Mouse (Mus musculus) lung, adult 2 months (tissue): ENCODE results near the gene Mgat4a. TPM values are rescaled to one million over a fixed set of nuclear protein-coding genes. Genes with fewer than 3 reads are reported as not detected.

Experiments
- DNase-seq: peaks from one replicate; pipeline ENCODE4 v3.0.0; 2022
- H3K4me1 ChIP-seq: fragments of 200-500 bp; 2 replicates; pipeline ENCODE4 v1.6.1; 2011; ENCODE audit warnings: low read length; ENCODE audit not compliant: control insufficient read depth, insufficient read depth
- H3K4me3 ChIP-seq: fragments of 200-500 bp; replicated peaks from 2 replicates; pipeline ENCODE3; 2011; ENCODE audit warnings: low read depth, mild to moderate bottlenecking, control low read depth, low read length; ENCODE audit errors: extremely low read depth
- CTCF ChIP-seq: fragments of 200-500 bp; IDR thresholded peaks from 2 replicates; pipeline ENCODE4 v1.5.1; 2011; ENCODE audit warnings: mild to moderate bottlenecking, low read length, control low read depth; ENCODE audit not compliant: insufficient read depth
- POLR2A ChIP-seq: fragments of 200-500 bp; IDR thresholded peaks from 2 replicates; pipeline ENCODE4 v1.6.1; 2011; ENCODE audit warnings: low read depth, mild to moderate bottlenecking, control low read depth, low read length, borderline replicate concordance; ENCODE audit errors: extremely low read depth
- WGBS: fragments of 180-500 bp; shearing (Covaris S2); methylation state at CpG from one replicate; pipeline ENCODE4 v1.1.7; 2018; 5-methylcytosine and 5-hydroxymethylcytosine counted together
- polyA plus RNA-seq: library from polyadenylated mRNA; depleted of rRNA; stranded (reverse); fragments of >200 nt; gene quantifications from 2 replicates; pipeline ENCODE4 v1.2.3, GENCODE M21; 2012; rRNA removed

Mgat4a gene
- polyA plus RNA-seq, 1 experiment = 4.2 TPM

DNA sequence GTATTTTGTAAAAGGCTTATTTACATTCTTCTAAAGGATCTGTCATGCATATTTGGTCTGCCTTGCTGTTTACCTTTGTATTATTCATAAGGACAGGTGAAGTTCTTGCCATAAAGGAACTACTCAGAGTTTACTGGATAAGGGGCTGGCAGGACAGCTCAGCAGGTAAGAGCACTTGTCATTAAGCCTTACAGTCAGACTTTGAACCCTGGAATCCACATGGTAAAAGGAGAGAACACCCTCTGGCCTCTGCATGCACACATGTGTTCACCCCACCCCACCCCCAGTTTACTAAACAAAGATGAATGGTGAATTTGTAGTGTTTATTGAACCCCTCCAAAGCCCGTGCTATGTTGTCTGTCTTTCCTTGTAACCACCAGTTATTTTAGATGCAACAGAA lies 125.4 kb downstream of the Mgat4a start:
- H3K4me3 ChIP-seq = no peak overlapping the region
- no peak for DNase-seq
- 91% methylated on average over 1 of the region's 1 CpGs for WGBS
- TF ChIP-seq CTCF (no peak), POLR2A (no peak)
- no peaks in the 10 kb centered on the region for H3K4me1 ChIP-seq

DNA sequence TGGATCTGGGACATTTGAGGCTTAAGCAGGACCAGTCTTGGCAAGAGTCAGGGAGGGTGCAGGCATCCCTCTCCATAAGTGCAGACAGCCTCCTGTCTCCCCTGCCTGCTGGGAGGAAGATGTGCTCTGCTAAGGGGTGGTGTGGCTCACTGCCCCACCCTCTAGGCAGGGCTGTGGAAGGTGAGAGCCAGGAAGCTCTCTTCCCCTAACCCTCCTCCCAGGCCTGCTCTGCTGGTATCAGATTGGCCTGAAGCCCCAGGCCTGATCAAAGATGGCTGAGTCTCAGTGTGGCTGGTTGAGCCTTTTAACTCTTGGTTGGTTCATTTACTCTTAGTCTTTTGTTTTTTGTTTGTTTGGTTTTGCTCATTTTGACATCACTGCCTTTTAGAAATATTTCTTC lies 131.2 kb downstream of the Mgat4a start:
- H3K4me1 ChIP-seq = no peaks in the 10 kb centered on the region
- no peak overlapping the region for H3K4me3 ChIP-seq
- no peak for TF ChIP-seq CTCF
- no peak for TF ChIP-seq POLR2A
- no peak for DNase-seq

DNA sequence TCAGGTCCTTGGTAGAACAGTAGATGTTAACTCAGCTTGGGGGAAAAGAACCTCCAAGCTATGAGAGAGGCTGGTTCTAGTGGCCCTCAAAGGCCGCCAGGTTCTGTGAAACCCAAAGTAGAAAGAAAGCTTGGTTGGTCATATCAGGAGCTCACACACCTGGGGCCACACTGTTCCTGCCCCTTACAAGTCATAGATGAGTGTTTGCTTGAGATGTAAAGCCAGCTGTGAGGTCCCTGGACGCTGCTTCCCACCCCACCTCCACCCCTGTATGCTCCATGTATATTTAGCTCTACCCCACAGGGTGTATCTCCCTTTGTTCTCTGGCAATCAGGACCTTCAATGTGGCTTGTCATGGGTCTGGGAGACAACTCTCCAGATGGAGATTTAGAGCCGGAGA lies 132.1 kb downstream of the Mgat4a start:
- H3K4me1 ChIP-seq = no peaks in the 10 kb centered on the region
- H3K4me3 ChIP-seq = no peak overlapping the region
- 69% methylated on average over 3 of the region's 3 CpGs for WGBS
- no peak for DNase-seq
- no peak for TF ChIP-seq CTCF
- no peak for TF ChIP-seq POLR2A

DNA sequence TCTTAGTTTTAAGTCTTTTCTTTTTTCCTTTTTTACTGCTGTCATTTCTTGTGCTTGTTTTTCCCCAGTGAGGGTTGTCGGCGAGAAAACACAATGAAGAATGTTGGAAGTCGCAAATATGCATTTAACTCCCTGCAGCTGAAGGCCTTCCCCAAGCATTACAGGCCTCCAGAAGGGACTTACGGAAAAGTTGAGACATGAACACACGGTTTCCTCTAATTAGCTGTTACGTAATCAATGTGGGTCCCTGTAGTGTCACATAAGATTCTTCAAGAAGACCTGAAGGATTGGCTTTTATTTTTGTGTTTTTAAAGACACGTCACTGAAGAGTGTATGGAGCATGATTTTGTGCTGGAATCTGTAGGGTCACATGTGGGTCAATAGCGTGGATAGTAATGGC lies 132.8 kb downstream of the Mgat4a start:
- TF ChIP-seq CTCF (no peak), POLR2A (no peak)
- 81% methylated on average over 8 of the region's 8 CpGs for WGBS
- H3K4me3 ChIP-seq = no peak overlapping the region
- DNase-seq = no peak
- H3K4me1 ChIP-seq = no peaks in the 10 kb centered on the region

DNA sequence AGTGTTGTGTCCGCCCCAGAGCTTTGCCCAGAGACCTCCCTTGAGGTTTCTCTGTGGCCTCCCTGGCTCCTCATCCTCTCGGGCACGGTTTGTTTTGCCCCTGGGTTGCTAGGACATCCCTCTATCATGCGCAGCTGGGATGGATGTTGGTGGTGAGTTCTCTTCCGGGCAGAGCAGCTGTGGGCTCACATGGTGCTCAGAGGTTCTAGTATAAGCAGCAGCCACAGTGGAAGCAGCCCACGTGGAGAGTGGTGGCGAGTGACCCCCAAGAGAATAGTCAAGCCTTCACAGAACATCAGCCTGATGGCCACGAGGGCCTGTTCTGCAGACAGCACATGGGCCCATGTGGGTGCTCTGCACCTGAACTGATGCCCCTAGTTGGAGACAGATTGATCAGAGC lies 133.6 kb downstream of the Mgat4a start:
- DNase-seq = no peak
- Histone ChIP-seq H3K4me1 (no peaks in the 10 kb centered on the region), H3K4me3 (no peak overlapping the region)
- WGBS = 78% methylated on average over 8 of the region's 8 CpGs
- no peak for TF ChIP-seq CTCF
- no peak for TF ChIP-seq POLR2A

DNA sequence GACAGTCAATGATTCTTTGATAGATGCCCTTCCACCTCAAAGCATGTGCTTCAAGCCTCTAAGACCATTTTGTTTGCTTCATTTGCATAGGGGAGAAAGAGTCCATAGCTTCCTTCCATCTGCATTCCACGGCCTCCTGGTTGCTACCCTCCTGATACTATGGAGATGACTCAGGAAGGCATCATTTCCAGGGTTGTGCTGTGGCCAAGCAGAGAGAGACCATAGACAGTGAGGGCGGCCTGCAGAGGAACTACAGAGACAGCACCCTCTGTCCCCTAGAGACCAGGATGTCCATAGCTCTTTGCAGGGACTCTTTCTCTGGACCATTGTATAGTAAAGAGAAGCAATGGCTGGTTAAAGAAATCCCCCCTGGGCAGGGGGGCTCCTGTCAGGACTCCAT lies 135.7 kb downstream of the Mgat4a start:
- Histone ChIP-seq H3K4me1 (no peaks in the 10 kb centered on the region), H3K4me3 (no peak overlapping the region)
- no peak for DNase-seq
- TF ChIP-seq CTCF = no peak
- no peak for TF ChIP-seq POLR2A
- 90% methylated on average over 2 of the region's 2 CpGs for WGBS

DNA sequence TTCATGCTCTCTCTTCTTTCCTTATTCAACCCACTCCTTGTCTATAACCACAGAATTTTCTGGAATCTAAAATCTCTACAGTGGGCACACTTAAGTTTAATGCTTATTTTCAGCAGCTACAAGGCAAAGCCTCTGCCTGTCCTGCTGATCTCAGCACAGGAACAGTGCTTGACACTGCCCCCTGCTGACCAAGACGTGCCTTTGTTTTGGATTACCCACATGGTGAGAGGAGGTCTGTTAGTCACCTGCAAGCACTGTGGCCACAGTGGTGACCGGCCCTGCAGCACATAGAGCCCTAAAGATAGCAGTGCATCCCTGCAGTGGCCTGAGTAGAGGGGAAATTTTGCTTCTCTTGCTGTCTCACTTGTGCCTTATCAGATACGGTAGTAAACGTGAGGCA lies 139.1 kb downstream of the Mgat4a start:
- Histone ChIP-seq H3K4me3 (no peak overlapping the region), H3K4me1 (no peaks in the 10 kb centered on the region)
- TF ChIP-seq CTCF = peak; percentile 90
- no peak for TF ChIP-seq POLR2A
- 60% methylated on average over 4 of the region's 4 CpGs for WGBS
- peak; percentile 42 for DNase-seq

DNA sequence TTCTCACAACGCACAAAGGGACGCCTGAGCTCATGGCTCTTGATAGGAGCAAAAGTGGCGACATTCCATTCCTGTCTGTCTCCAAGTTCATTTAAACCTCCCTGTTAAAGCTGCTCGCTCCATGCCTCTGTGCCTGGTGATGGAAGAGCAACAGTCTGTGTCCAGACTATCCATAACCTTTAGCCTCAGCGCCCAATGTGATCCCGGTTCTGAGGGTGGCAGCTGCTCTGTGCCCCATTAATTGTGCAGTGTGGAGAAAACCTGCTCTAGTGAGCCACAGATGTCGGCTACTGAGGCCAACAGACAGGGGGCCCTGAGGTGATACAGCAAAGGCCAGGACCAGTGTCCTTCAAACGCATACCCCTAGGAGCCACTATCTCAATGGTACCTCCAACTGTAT lies 141.1 kb downstream of the Mgat4a start:
- H3K4me1 ChIP-seq = no peaks in the 10 kb centered on the region
- no peak overlapping the region for H3K4me3 ChIP-seq
- no peak for DNase-seq
- 80% methylated on average over 8 of the region's 8 CpGs for WGBS
- TF ChIP-seq CTCF (no peak), POLR2A (no peak)

DNA sequence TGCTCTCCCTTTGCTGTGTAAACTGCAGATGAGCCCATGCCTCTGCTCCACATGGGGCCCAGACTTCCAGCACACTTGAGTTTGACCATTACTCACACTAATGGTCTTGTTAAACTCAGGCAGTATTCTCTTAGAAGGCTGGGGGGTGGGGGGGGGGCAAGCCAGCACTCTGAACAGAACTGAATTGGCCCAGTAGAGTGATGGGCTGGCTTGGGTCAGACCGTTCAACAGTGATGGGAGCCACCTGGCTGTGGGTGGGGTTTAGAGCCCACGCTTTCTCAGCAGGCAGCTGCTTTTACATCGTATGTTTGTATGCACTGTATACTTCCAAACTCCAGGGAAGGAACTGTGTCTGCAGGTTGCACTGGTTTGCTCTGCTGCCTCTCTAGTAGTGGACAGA lies 141.9 kb downstream of the Mgat4a start:
- Histone ChIP-seq H3K4me3 (no peak overlapping the region), H3K4me1 (no peaks in the 10 kb centered on the region)
- DNase-seq = no peak
- TF ChIP-seq CTCF (no peak), POLR2A (no peak)
- 46% methylated on average over 3 of the region's 3 CpGs for WGBS

DNA sequence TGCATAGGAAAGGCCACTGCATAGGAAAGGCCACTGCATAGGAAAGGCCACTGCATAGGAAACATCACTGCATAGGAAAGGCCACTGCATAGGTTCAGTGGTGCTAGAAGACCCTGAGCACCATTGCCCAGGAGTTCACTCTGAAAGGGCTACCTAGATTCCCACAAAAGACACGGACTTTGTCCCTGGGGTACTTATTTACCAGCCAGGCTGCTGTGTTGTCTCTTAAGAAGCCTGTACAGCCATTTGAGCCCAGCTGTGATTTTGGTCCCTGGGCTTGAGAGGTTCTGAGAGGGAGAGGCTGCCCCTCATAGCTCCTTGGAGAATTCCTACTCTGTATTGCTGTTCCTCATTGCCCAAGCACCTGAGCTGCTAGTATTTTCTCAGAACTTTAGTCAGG lies 144.3 kb downstream of the Mgat4a start:
- no peaks in the 10 kb centered on the region for H3K4me1 ChIP-seq
- H3K4me3 ChIP-seq = no peak overlapping the region
- 83% methylated on average over 1 of the region's 1 CpGs for WGBS
- DNase-seq = no peak
- TF ChIP-seq POLR2A (no peak), CTCF (no peak)

DNA sequence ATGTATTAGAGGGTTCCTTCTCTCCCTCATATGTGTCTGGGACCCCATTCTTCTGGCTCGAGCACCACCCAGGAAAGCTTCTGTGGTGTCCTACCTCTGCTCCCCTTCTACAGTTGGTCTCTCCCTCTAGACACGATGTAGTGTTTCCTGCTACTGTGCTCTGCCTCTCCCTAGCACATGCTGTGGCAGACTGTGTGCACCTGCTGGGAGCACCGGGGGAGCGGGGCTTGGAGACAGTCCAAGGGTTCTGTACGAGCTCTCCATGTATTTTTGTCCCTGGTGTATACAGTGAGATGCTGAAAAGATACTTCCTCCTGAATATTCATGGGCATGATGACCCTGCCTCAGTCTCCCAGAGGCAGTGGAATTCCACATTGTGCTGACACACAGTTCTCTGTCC lies 147.6 kb downstream of the Mgat4a start:
- Histone ChIP-seq H3K4me3 (no peak overlapping the region), H3K4me1 (no peaks in the 10 kb centered on the region)
- 78% methylated on average over 5 of the region's 5 CpGs for WGBS
- TF ChIP-seq CTCF (no peak), POLR2A (no peak)
- no peak for DNase-seq

Other genes starting within 250 kb of the Mgat4a start
- 21.6 and 24.7 TPM in 2 replicates for gene Inpp4a, start 241.2 kb downstream of the Mgat4a start, polyA plus RNA-seq
- 27.0 and 45.0 TPM in 2 replicates for gene Coa5, start 110.9 kb downstream of the Mgat4a start, polyA plus RNA-seq
- gene Unc50, start 110.9 kb downstream of the Mgat4a start, polyA plus RNA-seq = 56.0 and 58.6 TPM in 2 replicates
- 12.9 and 14.5 TPM in 2 replicates for gene 2010300C02Rik, start 179.1 kb upstream of the Mgat4a start, polyA plus RNA-seq